Mouse (Mus musculus) embryonic fibroblast, embryonic 13.5 days (primary cell): ENCODE data around the gene 1700021F07Rik.

ENCODE experiments used
- CTCF ChIP-seq: IDR thresholded peaks from 2 replicates; pipeline ENCODE4 v1.5.1; 2011; ENCODE audit warnings: mild to moderate bottlenecking, control low read depth, low read length, moderate library complexity, borderline replicate concordance; ENCODE audit not compliant: insufficient read depth
- POLR2A ChIP-seq: IDR thresholded peaks from 2 replicates; pipeline ENCODE4 v1.6.1; 2011; ENCODE audit warnings: low read depth, mild to moderate bottlenecking, control low read depth, low read length, moderate library complexity

- TF ChIP-seq CTCF (no peak), POLR2A (no peak)
Observed at GRCm38 (mm10) chr2:173549236-173549635, 26.9 kb downstream of the 1700021F07Rik start.
